Mouse (Mus musculus) C2C12 (cell line): ENCODE results near the gene Vwa3a.

ENCODE experiments used
- CTCF ChIP-seq: IDR thresholded peaks from one replicate; pipeline ENCODE4 v1.5.1; 2011; ENCODE audit not compliant: control insufficient read depth, insufficient read depth, insufficient read length
- FOSL1 ChIP-seq: IDR thresholded peaks from one replicate; pipeline ENCODE4 v1.8.0; 2011; ENCODE audit warnings: mild to moderate bottlenecking, low read length; ENCODE audit not compliant: poor library complexity, insufficient read depth, severe bottlenecking
- MAX ChIP-seq: IDR thresholded peaks from one replicate; pipeline ENCODE4 v1.6.1; 2011; ENCODE audit warnings: mild to moderate bottlenecking, control low read depth
- MYOD1 ChIP-seq: IDR thresholded peaks from one replicate; pipeline ENCODE4 v1.6.1; 2011; ENCODE audit warnings: low read depth; ENCODE audit not compliant: control insufficient read depth, insufficient read length
- MYOG ChIP-seq: IDR thresholded peaks from one replicate; pipeline ENCODE4 v1.6.1; 2011; ENCODE audit not compliant: control insufficient read depth, insufficient read length; ENCODE audit errors: extremely low read depth
- USF1 ChIP-seq: IDR thresholded peaks from one replicate; pipeline ENCODE4 v1.6.1; 2011; ENCODE audit warnings: low read depth, mild to moderate bottlenecking, control low read depth, moderate library complexity

DNA sequence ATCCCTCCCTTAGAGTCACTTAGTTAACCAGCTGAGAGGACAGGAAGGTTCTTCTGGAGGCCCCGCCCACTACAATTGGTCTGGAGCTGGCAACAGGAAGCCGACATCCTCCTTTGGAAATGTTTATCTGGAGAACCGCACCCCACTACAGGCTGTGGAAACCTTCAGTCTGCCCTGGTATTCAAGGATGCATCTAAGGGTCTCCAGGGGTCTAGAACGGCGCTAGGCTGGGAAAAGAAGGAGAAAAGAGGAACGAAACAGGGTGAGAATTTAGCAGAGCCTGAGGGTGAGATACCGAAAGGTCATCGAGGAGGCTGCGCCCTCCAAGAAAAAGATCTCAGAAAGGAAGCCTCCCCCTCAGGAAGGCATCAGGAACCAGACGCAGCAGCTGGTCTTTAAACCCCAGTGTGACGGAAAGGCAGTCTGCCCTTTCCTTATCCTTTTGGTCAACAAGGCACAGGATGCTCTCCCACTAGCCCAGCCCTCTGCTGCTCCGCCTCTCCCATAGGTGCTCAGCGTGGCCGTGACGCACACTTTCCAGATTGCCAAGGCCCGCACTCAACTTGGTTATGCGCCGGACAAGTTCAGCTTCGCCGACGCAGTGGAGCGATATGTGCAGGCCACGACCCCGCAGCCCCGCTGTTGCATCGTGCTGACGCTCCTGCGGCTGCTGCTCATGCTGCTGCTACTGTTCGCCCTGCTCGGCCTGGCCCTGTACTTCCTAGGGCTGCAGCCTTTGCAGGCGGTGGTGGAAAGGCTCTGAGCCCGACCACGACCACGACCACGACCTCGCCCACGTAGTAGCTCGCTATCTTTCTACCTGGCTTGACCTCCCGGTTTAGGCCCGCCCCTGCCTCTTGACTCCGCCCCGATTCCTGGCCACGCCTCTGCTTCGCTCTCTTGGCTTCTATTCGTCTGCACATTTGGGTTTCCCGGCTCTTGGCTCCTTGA lies 91.6 kb downstream of the Vwa3a start:
- TF ChIP-seq MAX, result no peak
- no peak for TF ChIP-seq CTCF
- no peak for TF ChIP-seq MYOG
- TF ChIP-seq USF1, result no peak
- no peak for TF ChIP-seq FOSL1
- TF ChIP-seq MYOD1, result no peak
